Mouse (Mus musculus) heart, adult 2 months (tissue): ENCODE results near the gene Lhpp. TPM values are rescaled to one million over a fixed set of nuclear protein-coding genes. Genes with fewer than 3 reads are reported as not detected.

ENCODE experiments used
- DNase-seq, 2 experiments: peaks; one replicate each; pipeline ENCODE4 v3.0.0; 2021
- H3K27ac ChIP-seq: fragments of 200-600 bp; 2 replicates; pipeline ENCODE4 v1.8.1; 2022
- H3K27me3 ChIP-seq: fragments of 200-500 bp; 2 replicates; pipeline ENCODE4 v1.6.1; 2012; ENCODE audit warnings: mild to moderate bottlenecking, low read length, inconsistent platforms, mixed read lengths; ENCODE audit not compliant: control insufficient read depth, insufficient read depth
- H3K36me3 ChIP-seq: fragments of 200-500 bp; 2 replicates; pipeline ENCODE4 v1.6.1; 2012; ENCODE audit warnings: low read length, inconsistent platforms; ENCODE audit not compliant: control insufficient read depth, insufficient read depth
- H3K4me1 ChIP-seq: fragments of 200-500 bp; 2 replicates; pipeline ENCODE4 v1.6.1; 2011; ENCODE audit warnings: low read length; ENCODE audit not compliant: control insufficient read depth, insufficient read depth
- H3K4me3 ChIP-seq: fragments of 200-600 bp; 2 replicates; pipeline ENCODE4 v1.8.1; 2022
- H3K79me2 ChIP-seq: fragments of 200-500 bp; replicated peaks from 2 replicates; pipeline ENCODE4 v1.6.1; 2012; ENCODE audit warnings: mild to moderate bottlenecking, inconsistent platforms, low read length, moderate library complexity, mixed read lengths; ENCODE audit not compliant: control insufficient read depth, insufficient read depth
- H3K9ac ChIP-seq: fragments of 200-500 bp; 2 replicates; pipeline ENCODE4 v1.6.1; 2012; ENCODE audit warnings: low read depth, mild to moderate bottlenecking, control low read depth, inconsistent platforms, low read length, mixed read lengths
- CTCF ChIP-seq: fragments of 200-600 bp; IDR thresholded peaks from 2 replicates; pipeline ENCODE4 v1.8.1; 2022; ENCODE audit warnings: antibody characterized with exemption, mild to moderate bottlenecking, moderate library complexity
- EP300 ChIP-seq: fragments of 200-500 bp; IDR thresholded peaks from 2 replicates; pipeline ENCODE4 v1.6.1; 2011; ENCODE audit warnings: low read depth, low read length, control low read depth; ENCODE audit not compliant: insufficient read depth
- POLR2A ChIP-seq: fragments of 200-500 bp; IDR thresholded peaks from 2 replicates; pipeline ENCODE4 v1.6.1; 2011; ENCODE audit warnings: mild to moderate bottlenecking, low read depth, low read length, control low read depth; ENCODE audit not compliant: insufficient read depth
- WGBS: fragments of 180-500 bp; shearing (Covaris S2); methylation state at CpG from one replicate; pipeline ENCODE4 v1.1.7; 2018; 5-methylcytosine and 5-hydroxymethylcytosine counted together
- intact Hi-C: fragments of 180-260 bp; cut with DNase I; formaldehyde crosslinking; loops from one replicate; pipeline ENCODE4 v1.15.1; 2025
- polyA plus RNA-seq: library from polyadenylated mRNA; depleted of rRNA; stranded (reverse); fragments of >200 nt; gene quantifications from 2 replicates; pipeline ENCODE4 v1.2.3, GENCODE M21; 2012
- total RNA-seq, 2 experiments: library from RNA; stranded (reverse); gene quantifications; 2 replicates each; pipeline ENCODE4 v1.2.3; 2021

The Lhpp gene
- total and polyA plus RNA-seq, 3 experiments: 13.8 to 22.0 (median 13.9) TPM

- intact Hi-C loops: no loop called here
- Histone ChIP-seq H3K4me1 (peaks cover 1% of the 10 kb centered on the region; the same call in 1 of the 2 replicates), H3K36me3 (no peaks in the 10 kb centered on the region), H3K4me3 (no peak overlapping the region), H3K79me2 (no peaks in the 10 kb centered on the region), H3K27ac (no peak overlapping the region), H3K9ac (no peak overlapping the region), H3K27me3 (no peaks in the 10 kb centered on the region; the same call in 1 of the 2 replicates)
- TF ChIP-seq EP300: no peak
- TF ChIP-seq CTCF: no peak
- TF ChIP-seq POLR2A: no peak
- no peak for DNase-seq
- 60% methylated on average over 6 of the region's 6 CpGs for WGBS
These were observed 29.9 kb upstream of the Lhpp start for GRCm38 (mm10) chr7:132580511-132580910.

GRCm38 (mm10) chr7:132581441-132581840 lies 29.0 kb upstream of the Lhpp start:
- no peak overlapping the region for H3K27ac ChIP-seq
- no peak for DNase-seq
- H3K79me2 ChIP-seq: no peaks in the 10 kb centered on the region

GRCm38 (mm10) chr7:132585695-132586491 lies 24.5 kb upstream of the Lhpp start:
- H3K9ac ChIP-seq: no peak overlapping the region
- no peaks in the 10 kb centered on the region; the same call in 1 of the 2 replicates for H3K27me3 ChIP-seq
- DNase-seq: no peak
- no peak for TF ChIP-seq CTCF
- no peak for TF ChIP-seq POLR2A
- peaks cover 2% of the 10 kb centered on the region for H3K4me1 ChIP-seq
- H3K79me2 ChIP-seq: no peaks in the 10 kb centered on the region
- intact Hi-C loops: no loop called here
- H3K27ac ChIP-seq: no peak overlapping the region
- 29% methylated on average over 3 of the region's 3 CpGs for WGBS
- no peaks in the 10 kb centered on the region for H3K36me3 ChIP-seq
- no peak overlapping the region for H3K4me3 ChIP-seq

More at GRCm38 (mm10) chr7:132581441-132581840, 29.0 kb upstream of the Lhpp start:
- Histone ChIP-seq H3K4me3 (no peak overlapping the region), H3K9ac (no peak overlapping the region), H3K27me3 (no peaks in the 10 kb centered on the region; the same call in 1 of the 2 replicates), H3K4me1 (peaks cover 1% of the 10 kb centered on the region; the same call in 1 of the 2 replicates), H3K36me3 (no peaks in the 10 kb centered on the region)
- no peak for TF ChIP-seq EP300
- TF ChIP-seq POLR2A: no peak
- no peak for TF ChIP-seq CTCF
- 85% methylated on average over 2 of the region's 2 CpGs for WGBS
- intact Hi-C loops: no loop called here

GRCm38 (mm10) chr7:132587167-132587566 lies 23.3 kb upstream of the Lhpp start:
- no peak overlapping the region for H3K27ac ChIP-seq
- WGBS: 67% methylated on average over 5 of the region's 5 CpGs
- intact Hi-C loops: no loop called here
- H3K4me1 ChIP-seq: peaks cover 2% of the 10 kb centered on the region
- TF ChIP-seq POLR2A: no peak
- no peak for TF ChIP-seq CTCF
- TF ChIP-seq EP300: no peak
- H3K9ac ChIP-seq: no peak overlapping the region
- no peaks in the 10 kb centered on the region for H3K36me3 ChIP-seq
- H3K4me3 ChIP-seq: no peak overlapping the region
- no peaks in the 10 kb centered on the region for H3K79me2 ChIP-seq
- no peaks in the 10 kb centered on the region; the same call in 1 of the 2 replicates for H3K27me3 ChIP-seq
- no peak for DNase-seq

- no peaks in the 10 kb centered on the region for H3K79me2 ChIP-seq
- no peak for DNase-seq
- H3K9ac ChIP-seq: no peak overlapping the region
- no peak for TF ChIP-seq POLR2A
- no peak for TF ChIP-seq CTCF
- no peak for TF ChIP-seq EP300
- H3K36me3 ChIP-seq: no peaks in the 10 kb centered on the region
- WGBS: 40% methylated on average over 5 of the region's 5 CpGs
- intact Hi-C loops: no loop called here
- H3K4me3 ChIP-seq: no peak overlapping the region
- H3K27me3 ChIP-seq: no peaks in the 10 kb centered on the region; the same call in 1 of the 2 replicates
- no peak overlapping the region for H3K27ac ChIP-seq
- peaks cover 2% of the 10 kb centered on the region for H3K4me1 ChIP-seq
These were observed 20.8 kb upstream of the Lhpp start for GRCm38 (mm10) chr7:132589610-132590009.

GRCm38 (mm10) chr7:132593762-132594161 lies 16.7 kb upstream of the Lhpp start:
- Histone ChIP-seq H3K36me3 (no peaks in the 10 kb centered on the region), H3K4me1 (peaks cover 2% of the 10 kb centered on the region), H3K27me3 (peaks cover 16% of the 10 kb centered on the region), H3K79me2 (no peaks in the 10 kb centered on the region), H3K4me3 (no peak overlapping the region), H3K9ac (no peak overlapping the region), H3K27ac (no peak overlapping the region)
- TF ChIP-seq CTCF (no peak), POLR2A (no peak), EP300 (no peak)
- DNase-seq: no peak
- intact Hi-C loops: no loop called here
- 68% methylated on average over 2 of the region's 2 CpGs for WGBS
